Mouse (Mus musculus) heart, embryonic 13.5 days (tissue): ENCODE data around the gene Polr1e. TPM values are rescaled to one million over a fixed set of nuclear protein-coding genes. Genes with fewer than 3 reads are reported as not detected.
A peak's percentile ranks its signal among the peaks of the same experiment; 100 is the strongest.
"Not testable (repeated sequence)": the region's sequence is repeated elsewhere in the genome, so short reads cannot be mapped to it uniquely, and the experiment has no call there.

ENCODE experiments used
- ATAC-seq: fragments of 200-750 bp; cut with Nextera tagmentation; 2 replicates; pipeline ENCODE4 v1.8.0; 2017; ENCODE audit warnings: moderate TSS enrichment; ENCODE audit not compliant: insufficient number of reproducible peaks, low FRiP score, low TSS enrichment; ENCODE audit errors: extremely low read depth
- H3K27ac ChIP-seq: fragments of 300-500 bp; sonication (generic); replicated peaks from 2 replicates; pipeline ENCODE4 v1.5.1; 2015; ENCODE audit warnings: moderate library complexity, mild to moderate bottlenecking, inconsistent platforms
- H3K27me3 ChIP-seq: fragments of 300-500 bp; sonication (generic); replicated peaks from 2 replicates; pipeline ENCODE4 v1.6.1; 2015; ENCODE audit warnings: mild to moderate bottlenecking, inconsistent platforms
- H3K36me3 ChIP-seq: fragments of 300-500 bp; sonication (generic); 2 replicates; pipeline ENCODE4 v1.6.1; 2015; ENCODE audit warnings: mild to moderate bottlenecking, inconsistent platforms
- H3K4me1 ChIP-seq: fragments of 300-500 bp; sonication (generic); 2 replicates; pipeline ENCODE4 v1.6.1; 2015; ENCODE audit warnings: inconsistent platforms
- H3K4me2 ChIP-seq: fragments of 300-500 bp; sonication (generic); 2 replicates; pipeline ENCODE4 v1.6.1; 2015; ENCODE audit warnings: inconsistent platforms, mild to moderate bottlenecking, moderate library complexity
- H3K4me3 ChIP-seq: fragments of 300-500 bp; sonication (generic); 2 replicates; pipeline ENCODE4 v1.5.1; 2015; ENCODE audit warnings: moderate library complexity, mild to moderate bottlenecking, inconsistent platforms
- H3K9ac ChIP-seq: fragments of 300-500 bp; sonication (generic); 2 replicates; pipeline ENCODE4 v1.6.1; 2015; ENCODE audit warnings: inconsistent platforms, mild to moderate bottlenecking, moderate library complexity
- H3K9me3 ChIP-seq: fragments of 300-500 bp; sonication (generic); 2 replicates; pipeline ENCODE4 v1.6.1; 2016; ENCODE audit warnings: inconsistent platforms
- WGBS: fragments of 180-500 bp; shearing (Covaris S2); methylation state at CpG from one replicate; pipeline ENCODE4 v1.1.7; 2015; ENCODE audit warnings: mixed read lengths; 5-methylcytosine and 5-hydroxymethylcytosine counted together
- polyA plus RNA-seq: library from polyadenylated mRNA; unstranded; fragments of >200 nt; fragmentation: Nextera tagmentation; extraction: Ambion mirVana; gene quantifications from 2 replicates; pipeline ENCODE4 v1.2.1, GENCODE M21; 2015

Polr1e gene
- polyA plus RNA-seq, 1 experiment from 2014 or later: 60.3 TPM

DNA sequence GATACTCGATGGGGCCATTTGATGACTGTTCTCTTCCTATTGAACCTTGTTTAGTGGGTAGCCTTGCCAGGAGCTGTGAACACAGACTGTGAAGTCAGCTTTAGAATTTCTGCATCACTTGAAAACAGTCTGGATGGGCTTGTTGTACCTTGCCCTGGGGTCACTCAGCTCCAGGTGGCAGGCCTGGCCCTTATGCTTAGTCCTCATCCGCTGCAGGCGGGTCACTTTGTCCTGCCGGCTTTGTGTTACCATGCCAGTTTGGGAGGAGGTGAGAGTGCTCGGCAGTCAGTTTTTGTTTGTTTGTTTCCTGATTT lies 36.5 kb upstream of the Polr1e start:
- ATAC-seq: no peak
- Histone ChIP-seq H3K36me3 (peaks cover 35% of the 10 kb centered on the region), H3K9me3 (no peaks in the 10 kb centered on the region), H3K9ac (peak overlapping the region; percentile 88), H3K4me3 (peak overlapping the region; percentile 71), H3K27ac (peak overlapping the region; percentile 88), H3K27me3 (no peaks in the 10 kb centered on the region), H3K4me2 (peak overlapping the region; percentile 71), H3K4me1 (peaks cover 41% of the 10 kb centered on the region)
- WGBS: 34% methylated on average over 5 of the region's 5 CpGs

DNA sequence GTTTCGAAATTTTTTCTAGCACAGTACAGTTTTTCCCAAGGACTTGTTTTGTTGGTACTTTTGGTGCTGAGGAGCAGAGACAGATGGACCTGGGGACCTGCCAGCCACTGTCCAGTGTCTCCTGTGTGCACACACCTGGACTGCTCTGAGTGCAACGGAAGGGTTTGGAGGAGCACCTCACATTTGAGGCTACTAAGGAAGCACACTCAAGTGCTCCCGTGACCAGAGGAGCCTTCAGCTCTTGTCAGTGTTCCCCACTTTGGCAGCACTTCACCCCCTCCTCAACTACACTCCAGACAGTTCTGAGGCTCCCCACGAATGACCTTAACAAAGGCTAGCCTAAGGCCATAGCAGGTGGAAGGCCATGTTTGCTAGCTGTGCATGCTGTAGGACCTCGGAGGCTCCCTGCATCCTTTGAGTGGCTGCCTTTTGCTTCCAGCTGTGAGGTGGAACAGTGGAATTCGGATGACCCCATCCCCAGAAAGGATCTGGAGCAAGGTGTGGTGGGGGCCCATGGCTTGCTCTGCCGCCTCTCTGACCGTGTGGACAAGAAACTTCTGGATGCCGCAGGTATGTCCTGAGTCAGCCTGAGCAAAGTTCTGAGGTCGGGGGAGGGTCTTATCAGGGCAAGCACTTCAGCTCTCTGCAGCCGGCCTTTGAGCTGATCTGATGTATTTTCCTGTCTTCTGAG lies 35.8 kb upstream of the Polr1e start:
- Histone ChIP-seq H3K9ac (peak overlapping the region; percentile 88), H3K27me3 (no peaks in the 10 kb centered on the region), H3K4me3 (peak overlapping the region; percentile 71), H3K9me3 (no peaks in the 10 kb centered on the region), H3K4me1 (peaks cover 41% of the 10 kb centered on the region), H3K36me3 (peaks cover 42% of the 10 kb centered on the region), H3K4me2 (peak overlapping the region; percentile 71), H3K27ac (no peak overlapping the region)
- 53% methylated on average over 11 of the region's 11 CpGs for WGBS
- no peak for ATAC-seq

DNA sequence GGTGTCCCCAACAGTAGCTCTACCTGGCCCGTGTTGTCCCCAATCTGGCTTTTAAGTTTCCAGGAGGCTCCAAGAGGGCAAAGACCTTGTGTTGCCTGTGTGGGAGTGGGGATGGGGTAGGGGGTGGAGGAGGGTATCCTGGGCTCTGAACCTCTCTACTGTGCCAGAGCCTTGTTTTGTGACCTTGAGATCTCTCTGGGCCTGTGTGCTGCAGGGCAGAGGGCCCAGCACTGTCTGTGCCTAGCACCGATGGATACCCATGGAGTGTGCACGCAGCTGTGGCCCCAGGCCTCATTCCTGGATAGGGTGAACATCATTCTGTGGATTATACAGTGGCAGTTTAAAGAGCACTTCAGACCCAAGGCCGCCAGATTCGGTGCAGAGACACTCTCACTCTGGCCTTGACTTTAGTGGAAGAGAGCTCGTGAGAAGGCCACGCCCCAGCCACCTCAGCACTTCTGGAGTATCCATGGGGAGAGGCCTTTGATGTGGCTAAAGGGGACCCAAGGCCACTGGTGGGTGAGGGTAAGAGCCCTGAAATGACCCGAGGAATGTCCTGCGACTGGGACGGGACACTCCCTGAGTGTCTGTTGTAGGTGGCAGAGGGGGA lies 35.1 kb upstream of the Polr1e start:
- no peak overlapping the region for H3K27ac ChIP-seq
- H3K4me3 ChIP-seq: peak overlapping the region; percentile 71
- H3K4me1 ChIP-seq: peaks cover 41% of the 10 kb centered on the region
- ATAC-seq: no peak
- no peaks in the 10 kb centered on the region for H3K9me3 ChIP-seq
- WGBS: 52% methylated on average over 10 of the region's 10 CpGs
- no peaks in the 10 kb centered on the region for H3K27me3 ChIP-seq
- peak overlapping the region; percentile 88 for H3K9ac ChIP-seq
- peak overlapping the region; percentile 71 for H3K4me2 ChIP-seq
- peaks cover 48% of the 10 kb centered on the region for H3K36me3 ChIP-seq

DNA sequence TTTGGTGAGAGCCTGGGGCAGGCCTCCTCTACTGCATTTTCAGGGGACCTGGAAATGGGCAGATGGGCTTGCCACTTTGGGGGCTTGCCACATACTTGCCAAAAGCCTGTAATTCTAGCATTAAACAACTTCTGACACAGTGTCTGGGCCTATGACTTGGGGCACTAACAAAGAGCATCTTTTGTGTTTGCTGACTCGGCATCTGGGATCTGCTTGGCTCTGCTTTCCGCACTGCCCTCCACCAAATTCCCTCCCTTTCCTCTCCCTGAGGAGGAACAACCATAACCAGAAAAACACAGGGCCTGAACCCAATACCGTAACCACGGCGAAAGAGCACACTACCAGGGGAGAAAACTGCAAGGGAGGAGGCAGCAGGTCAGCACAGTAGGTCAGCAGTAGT lies 27.8 kb upstream of the Polr1e start:
- Histone ChIP-seq H3K27ac (no peak overlapping the region), H3K4me1 (no peaks in the 10 kb centered on the region), H3K9me3 (no peaks in the 10 kb centered on the region), H3K4me2 (no peak overlapping the region), H3K27me3 (no peaks in the 10 kb centered on the region), H3K9ac (no peak overlapping the region), H3K4me3 (no peak overlapping the region), H3K36me3 (peaks cover 89% of the 10 kb centered on the region)
- ATAC-seq: no peak
- WGBS: 87% methylated on average over 5 of the region's 5 CpGs

DNA sequence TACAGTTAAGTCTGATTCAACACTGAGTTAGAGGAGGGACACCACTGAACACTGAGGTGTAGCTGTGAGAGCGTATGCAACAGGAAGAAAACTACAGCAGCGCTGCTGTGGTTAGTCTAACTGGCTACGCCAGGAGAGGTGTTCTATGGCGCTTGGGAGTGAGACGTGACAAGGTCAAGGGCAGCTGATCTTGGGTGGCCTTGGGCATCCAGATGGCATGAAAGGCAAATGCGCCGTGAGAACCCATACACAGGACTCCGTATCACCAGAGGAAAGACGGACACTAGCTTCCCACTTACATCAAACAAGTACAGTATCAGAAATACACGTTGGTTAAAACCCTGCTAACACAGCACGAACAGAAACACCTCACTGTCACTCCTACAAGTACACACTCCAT lies 26.1 kb upstream of the Polr1e start:
- not testable (repeated sequence) for H3K9me3 ChIP-seq, H3K4me2 ChIP-seq, H3K4me3 ChIP-seq, H3K4me1 ChIP-seq, H3K9ac ChIP-seq, H3K27ac ChIP-seq, ATAC-seq, H3K27me3 ChIP-seq
- 88% methylated on average over 11 of the region's 11 CpGs for WGBS
- peaks cover 71% of the 10 kb centered on the region for H3K36me3 ChIP-seq

DNA sequence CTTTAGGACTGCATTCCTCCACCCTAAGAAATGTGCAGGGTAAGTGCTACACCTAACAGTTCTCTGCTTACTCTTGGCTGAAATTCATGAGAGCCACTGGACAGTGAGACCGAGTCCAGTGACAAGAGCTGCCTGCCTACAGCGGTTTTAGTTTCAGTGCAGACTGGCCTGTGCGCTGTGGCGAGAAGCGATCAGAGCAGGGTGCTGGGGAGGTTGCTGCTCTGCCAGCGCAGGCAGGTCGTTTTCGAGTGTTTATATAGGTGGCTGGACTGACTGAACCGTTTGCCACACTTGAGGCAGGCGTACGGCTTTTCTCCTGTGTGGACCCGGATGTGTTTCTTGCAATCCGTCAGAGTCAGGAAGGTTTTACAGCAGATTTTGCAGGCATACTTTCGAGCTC lies 25.2 kb upstream of the Polr1e start:
- not testable (repeated sequence) for H3K4me2 ChIP-seq, ATAC-seq, H3K27ac ChIP-seq, H3K9ac ChIP-seq, H3K9me3 ChIP-seq, H3K4me1 ChIP-seq, H3K27me3 ChIP-seq, H3K4me3 ChIP-seq
- H3K36me3 ChIP-seq: peaks cover 63% of the 10 kb centered on the region
- WGBS: 84% methylated on average over 14 of the region's 14 CpGs

DNA sequence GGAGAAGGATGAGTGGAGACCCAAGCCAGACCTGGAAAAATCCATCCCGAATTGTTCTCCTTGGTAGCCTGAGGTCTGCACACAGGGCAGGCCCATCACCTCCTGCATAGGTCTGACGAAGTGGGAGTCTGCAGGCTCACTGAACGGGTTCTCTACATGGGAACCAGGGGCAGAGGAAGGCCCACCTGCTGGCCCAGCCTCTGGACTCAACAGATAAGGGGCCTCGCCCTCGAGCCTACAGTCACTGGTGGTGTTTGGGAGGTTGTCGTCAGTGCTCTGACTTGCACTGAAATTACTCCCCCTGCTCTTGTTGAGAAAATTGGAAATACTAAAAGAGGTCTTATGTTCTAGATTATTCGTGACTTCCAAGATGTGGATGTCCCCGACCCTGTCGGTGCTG lies 24.5 kb upstream of the Polr1e start:
- H3K9ac ChIP-seq: no peak overlapping the region
- H3K4me1 ChIP-seq: no peaks in the 10 kb centered on the region

DNA sequence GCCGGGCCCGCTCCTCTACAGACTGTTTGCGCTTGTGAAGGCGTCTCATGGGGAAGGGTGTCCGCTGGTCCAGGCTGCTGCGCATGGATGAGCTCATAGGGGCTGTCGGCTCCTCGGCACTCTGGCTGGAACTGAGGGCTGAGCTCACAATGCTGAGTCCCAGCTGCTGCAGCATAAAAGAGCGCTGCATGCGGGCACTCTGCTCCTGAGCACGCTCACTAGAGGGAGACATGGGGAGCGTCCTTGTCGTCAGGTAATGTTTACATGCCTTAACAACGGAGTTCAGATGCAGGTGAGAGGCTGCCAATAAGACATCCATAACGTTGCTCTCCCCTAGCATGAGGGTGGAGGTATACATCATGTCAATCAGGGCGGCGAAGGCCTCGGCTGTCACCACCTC lies 23.6 kb upstream of the Polr1e start:
- no peak for ATAC-seq
- Histone ChIP-seq H3K4me1 (no peaks in the 10 kb centered on the region), H3K27me3 (no peaks in the 10 kb centered on the region), H3K9ac (no peak overlapping the region), H3K9me3 (no peaks in the 10 kb centered on the region), H3K36me3 (peaks cover 47% of the 10 kb centered on the region), H3K4me3 (no peak overlapping the region), H3K4me2 (no peak overlapping the region), H3K27ac (no peak overlapping the region)
- WGBS: 74% methylated on average over 18 of the region's 18 CpGs

More for the DNA sequence above, 24.5 kb upstream of the Polr1e start:
- H3K4me3 ChIP-seq: no peak overlapping the region
- H3K9me3 ChIP-seq: no peaks in the 10 kb centered on the region
- peaks cover 56% of the 10 kb centered on the region for H3K36me3 ChIP-seq
- H3K27ac ChIP-seq: no peak overlapping the region
- ATAC-seq: no peak
- no peak overlapping the region for H3K4me2 ChIP-seq
- H3K27me3 ChIP-seq: no peaks in the 10 kb centered on the region
- WGBS: 71% methylated on average over 9 of the region's 9 CpGs

DNA sequence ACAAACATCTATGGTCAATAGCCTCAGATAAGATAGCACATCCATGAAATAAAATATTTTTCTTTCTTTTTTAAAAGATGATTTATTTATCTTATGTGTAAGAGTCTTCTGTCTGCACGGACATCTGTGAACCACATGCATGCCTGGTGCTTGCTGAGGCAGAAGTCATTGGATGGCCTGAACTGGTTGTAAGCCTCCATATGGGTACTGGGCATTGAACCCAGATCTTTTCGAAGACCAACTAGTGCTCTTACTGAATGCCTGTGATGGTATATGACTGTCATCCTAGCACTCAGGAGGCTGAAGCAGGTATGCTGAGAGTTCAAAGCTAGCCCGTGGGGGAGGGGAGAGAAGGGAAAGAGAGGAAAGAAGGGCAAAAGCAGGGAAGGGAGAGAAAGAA lies 20.3 kb upstream of the Polr1e start:
- 0 out of 2 replicates have a peak overlapping the region, but pooled peaks have one; percentile 5 for H3K9ac ChIP-seq
- 66% methylated on average over 3 of the region's 3 CpGs for WGBS
- H3K27ac ChIP-seq: no peak overlapping the region
- peaks cover 24% of the 10 kb centered on the region for H3K36me3 ChIP-seq
- no peaks in the 10 kb centered on the region for H3K4me1 ChIP-seq
- no peaks in the 10 kb centered on the region for H3K27me3 ChIP-seq
- no peak for ATAC-seq
- H3K4me2 ChIP-seq: no peak overlapping the region
- H3K4me3 ChIP-seq: no peak overlapping the region
- no peaks in the 10 kb centered on the region for H3K9me3 ChIP-seq

DNA sequence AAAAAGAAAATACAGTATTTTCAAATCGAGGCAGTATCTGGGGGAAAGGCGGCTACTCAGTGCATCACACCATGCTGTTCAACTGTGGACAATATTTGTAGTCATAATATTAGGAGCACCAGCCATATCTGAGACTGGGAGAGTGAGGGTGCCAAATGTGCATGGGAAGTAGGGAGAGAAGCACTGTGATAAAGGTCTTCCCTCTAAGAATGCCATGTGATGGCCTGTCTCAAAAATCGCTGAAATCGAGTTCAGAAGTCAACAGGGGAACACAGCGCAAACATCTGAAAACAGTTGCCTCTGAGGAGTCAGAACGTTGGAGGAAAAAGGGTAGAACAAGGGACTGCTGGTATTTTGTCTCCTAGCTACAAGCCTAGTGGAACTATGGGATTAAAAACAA lies 18.4 kb upstream of the Polr1e start:
- 80% methylated on average over 6 of the region's 6 CpGs for WGBS
- no peak for ATAC-seq

DNA sequence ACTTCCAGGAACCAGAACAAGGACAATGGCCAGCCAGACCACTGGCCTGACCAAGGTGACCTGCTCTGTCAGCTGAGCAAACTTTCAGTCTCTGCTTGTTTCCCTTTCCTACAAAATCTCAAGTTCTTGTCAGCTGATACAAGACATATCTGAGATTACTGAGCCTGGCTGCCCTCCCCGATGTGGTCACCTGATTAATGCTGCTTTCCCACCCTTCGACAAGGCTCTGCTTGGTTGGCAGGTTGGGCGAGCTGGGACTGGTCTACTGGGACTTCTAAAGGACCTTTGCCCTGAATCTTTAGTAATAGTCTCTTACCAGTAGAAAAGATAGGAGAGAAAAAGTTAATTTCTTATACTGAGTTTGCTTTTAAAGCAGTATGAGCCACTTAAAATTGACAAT lies 12.9 kb upstream of the Polr1e start:
- WGBS: 61% methylated on average over 3 of the region's 3 CpGs

More for the DNA sequence above, 18.4 kb upstream of the Polr1e start:
- Histone ChIP-seq H3K27me3 (no peaks in the 10 kb centered on the region), H3K9ac (no peak overlapping the region), H3K36me3 (peaks cover 16% of the 10 kb centered on the region), H3K4me2 (no peak overlapping the region), H3K4me3 (no peak overlapping the region), H3K9me3 (no peaks in the 10 kb centered on the region), H3K4me1 (no peaks in the 10 kb centered on the region), H3K27ac (no peak overlapping the region)

DNA sequence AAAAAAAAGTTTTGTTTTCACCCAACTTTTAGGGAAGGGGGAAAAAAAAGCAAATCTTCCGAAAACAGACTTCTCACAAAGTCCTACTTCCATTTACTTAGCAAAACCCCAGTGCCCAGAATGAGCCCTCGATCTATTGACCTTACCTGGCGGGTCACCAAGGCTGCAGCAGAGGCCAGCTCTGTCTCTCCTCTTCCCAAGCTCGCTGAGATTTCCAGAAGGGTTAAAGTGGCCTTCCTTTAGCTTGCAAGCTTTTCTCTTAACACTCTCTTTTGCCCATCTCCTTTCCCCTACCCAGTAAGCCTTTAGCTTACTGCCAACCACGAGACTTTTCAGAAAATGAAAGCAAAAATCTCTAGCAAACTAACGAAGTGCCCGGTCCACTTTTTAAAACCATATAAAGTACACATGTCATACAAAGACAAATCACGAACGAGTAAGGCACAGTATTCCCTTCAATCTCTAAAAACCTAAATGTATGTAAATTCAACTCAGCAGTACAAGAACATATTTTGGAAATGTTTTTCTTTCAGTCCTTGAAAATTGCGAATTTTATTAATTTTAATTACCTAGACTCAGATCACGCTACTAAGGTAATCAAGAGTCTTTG lies 7.5 kb upstream of the Polr1e start:
- Histone ChIP-seq H3K4me3 (peak overlapping the region; percentile 92), H3K9ac (peak overlapping the region; percentile 95), H3K9me3 (no peaks in the 10 kb centered on the region), H3K4me2 (peak overlapping the region; percentile 92), H3K4me1 (peaks cover 24% of the 10 kb centered on the region), H3K27me3 (no peaks in the 10 kb centered on the region), H3K27ac (peak overlapping the region; percentile 98), H3K36me3 (no peaks in the 10 kb centered on the region)
- no peak for ATAC-seq
- WGBS: 17% methylated on average over 11 of the region's 11 CpGs

More for the DNA sequence above, 12.9 kb upstream of the Polr1e start:
- peaks cover 13% of the 10 kb centered on the region for H3K36me3 ChIP-seq
- H3K27me3 ChIP-seq: no peaks in the 10 kb centered on the region
- H3K9ac ChIP-seq: no peak overlapping the region
- no peak overlapping the region for H3K4me2 ChIP-seq
- no peak for ATAC-seq
- no peak overlapping the region for H3K4me3 ChIP-seq
- H3K9me3 ChIP-seq: no peaks in the 10 kb centered on the region
- peaks cover 14% of the 10 kb centered on the region for H3K4me1 ChIP-seq
- no peak overlapping the region for H3K27ac ChIP-seq
